Mouse (Mus musculus) kidney, postnatal 14 days (tissue): ENCODE data around the gene Rfc4.
A peak's percentile ranks its signal among the peaks of the same experiment; 100 is the strongest.
"Not testable (repeated sequence)": the region's sequence is repeated elsewhere in the genome, so short reads cannot be mapped to it uniquely, and the experiment has no call there.

ENCODE experiments used
- DNase-seq: peaks from one replicate; pipeline ENCODE4 v3.0.0; 2022; ENCODE audit warnings: mixed read lengths

Gene Rfc4

DNA sequence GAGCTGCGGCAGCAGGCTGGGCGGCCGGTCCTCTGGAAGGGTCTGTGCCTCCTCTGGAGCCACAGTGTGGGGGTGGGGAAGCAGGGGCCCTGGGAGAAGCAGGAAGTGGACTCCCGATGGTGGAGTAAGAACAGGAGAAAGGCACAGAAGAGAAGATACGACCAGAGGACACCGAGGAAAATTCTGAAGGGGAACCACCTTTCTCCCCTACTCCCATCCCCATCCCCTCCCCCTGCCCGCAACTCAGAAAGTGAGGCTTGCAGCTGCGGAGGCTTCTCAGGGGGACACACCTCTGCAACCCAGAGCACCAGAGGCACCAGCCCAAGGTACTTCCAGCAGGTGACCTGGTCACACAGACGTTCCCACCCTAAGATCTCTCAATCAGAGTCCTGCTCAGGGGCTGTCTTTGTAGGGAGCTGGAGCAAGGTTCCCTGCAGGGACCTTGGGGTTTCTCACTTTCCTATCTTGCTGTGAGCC, 27.4 kb downstream of the Rfc4 start:
- DNase-seq, result peak; percentile 50

DNA sequence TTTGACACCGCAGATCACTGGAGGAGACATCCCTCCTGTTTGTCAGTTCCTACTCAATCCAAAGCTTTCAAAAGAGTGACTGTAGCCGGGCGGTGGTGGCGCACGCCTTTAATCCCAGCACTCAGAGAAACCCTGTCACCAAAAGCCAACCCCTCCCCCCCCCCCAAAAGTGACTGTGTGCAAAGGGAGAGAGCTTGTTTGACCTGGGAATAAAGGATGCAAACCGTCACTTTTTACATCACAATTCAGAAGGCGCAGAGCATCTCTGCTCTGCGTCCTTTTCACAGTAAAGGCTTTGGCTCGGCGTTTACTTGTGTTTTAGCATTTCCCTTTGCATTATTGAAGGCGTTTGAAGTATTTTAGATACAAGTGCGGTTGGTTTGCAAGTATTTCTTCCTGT, 27.9 kb downstream of the Rfc4 start:
- DNase-seq, result no peak

- not testable (repeated sequence) for DNase-seq
These were observed 29.5 kb downstream of the Rfc4 start for GRCm38 (mm10) chr16:23098105-23098452.

DNA sequence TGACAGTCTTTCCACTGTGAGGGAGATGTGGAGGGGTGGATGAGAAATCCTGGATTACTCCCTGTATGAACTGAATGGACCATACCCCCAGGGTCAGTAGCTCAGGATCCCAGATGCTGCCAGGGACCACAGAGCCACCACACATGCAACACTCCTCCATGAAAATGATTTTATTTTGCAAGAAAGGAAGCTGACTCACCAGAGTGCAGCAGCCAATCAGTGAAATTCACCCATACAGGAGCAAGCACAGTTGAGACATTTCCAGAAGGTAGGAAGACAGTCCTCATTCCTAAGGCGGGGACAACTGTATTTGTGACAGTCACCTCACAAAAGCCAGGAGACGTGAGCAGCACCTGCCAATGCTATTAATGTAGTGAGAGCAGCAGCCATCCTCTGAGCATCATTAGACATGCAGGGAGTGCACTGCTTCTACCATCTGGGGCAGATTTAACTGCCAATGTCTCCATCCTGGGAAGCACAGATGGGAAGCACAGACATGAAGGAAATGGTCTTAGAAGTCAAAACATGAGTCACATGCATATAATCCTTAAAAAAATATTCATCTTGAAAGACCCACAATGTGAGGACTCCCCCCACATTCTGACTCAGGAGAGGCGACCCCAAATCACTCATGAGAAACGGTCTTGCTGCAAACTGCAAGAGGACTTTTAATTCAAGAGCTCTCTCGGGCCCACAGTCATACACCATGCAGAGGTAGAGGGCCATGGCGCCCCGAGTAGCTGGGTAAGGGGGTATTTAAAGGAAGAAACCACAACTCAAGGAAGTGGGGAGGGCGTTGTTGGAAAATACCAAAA, 30.0 kb downstream of the Rfc4 start:
- not testable (repeated sequence) for DNase-seq

DNA sequence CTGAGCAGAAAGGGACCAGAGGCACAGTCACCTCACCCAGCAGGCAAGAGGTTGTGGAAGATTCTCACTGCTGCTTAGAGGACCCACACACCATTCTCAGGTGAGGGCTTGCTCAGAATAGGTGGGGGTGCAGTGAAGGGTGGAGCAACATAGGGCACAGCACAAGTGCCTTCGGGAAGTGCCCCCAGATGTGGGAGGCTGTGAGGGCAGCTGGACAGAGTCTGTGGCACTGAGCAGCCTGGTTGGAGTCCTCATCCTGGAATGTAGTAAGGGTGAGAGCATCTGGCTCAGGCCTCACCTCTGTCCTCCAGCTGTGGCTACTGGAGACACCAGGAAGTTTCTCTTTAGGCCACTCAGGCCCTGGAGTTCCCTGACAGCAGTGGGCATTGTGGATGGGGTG, 30.7 kb downstream of the Rfc4 start:
- not testable (repeated sequence) for DNase-seq

DNA sequence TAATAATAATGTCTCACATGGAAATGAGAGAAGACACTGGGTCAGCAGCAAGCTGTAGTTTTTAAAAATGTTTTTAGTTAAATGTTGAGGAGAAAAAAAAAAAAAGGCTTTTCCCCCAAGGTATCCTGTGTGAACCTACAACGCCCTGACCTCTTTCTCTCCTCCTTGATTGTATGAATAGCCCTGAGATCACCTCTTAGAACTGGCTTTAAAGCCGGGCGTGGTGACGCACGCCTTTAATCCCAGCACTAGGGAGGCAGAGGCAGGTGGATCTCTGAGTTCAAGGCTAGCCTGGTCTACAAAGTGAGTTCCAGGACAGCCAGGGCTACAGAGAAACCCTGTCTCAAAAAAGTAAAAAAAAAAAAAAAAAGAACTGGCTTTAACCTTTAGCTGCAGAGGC, 32.0 kb downstream of the Rfc4 start:
- not testable (repeated sequence) for DNase-seq

- no peak for DNase-seq
These were observed 33.4 kb downstream of the Rfc4 start for GRCm38 (mm10) chr16:23094136-23094535.

DNA sequence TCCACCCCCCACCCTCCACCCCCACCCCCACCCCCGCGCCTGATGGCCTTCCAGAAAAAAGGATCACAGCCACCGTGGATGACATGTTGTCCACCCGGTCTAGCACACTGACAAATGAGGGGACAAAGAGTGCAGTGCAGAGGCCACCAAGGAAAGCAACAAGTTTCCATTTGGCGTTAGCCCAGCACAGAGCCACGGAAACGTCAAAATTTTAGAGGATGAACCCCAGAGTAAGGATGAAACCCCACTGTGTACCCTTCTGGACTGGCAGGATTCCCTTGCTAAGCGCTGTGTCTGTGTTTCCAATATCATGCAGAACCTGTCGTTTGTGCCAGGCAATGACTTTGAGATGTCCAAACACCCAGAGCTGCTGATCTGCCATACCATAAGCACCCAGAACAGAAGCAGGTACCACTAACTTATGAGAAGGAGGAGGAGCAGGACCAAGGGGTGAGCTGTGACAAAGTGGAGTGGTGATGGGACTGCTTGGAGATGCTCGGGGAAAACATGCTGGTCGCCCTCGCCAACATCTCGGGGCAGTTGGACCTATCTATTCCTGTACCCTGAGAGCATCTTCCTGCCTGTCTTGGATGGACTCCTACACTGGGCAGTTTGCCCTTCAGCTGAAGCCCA, 34.1 kb downstream of the Rfc4 start:
- no peak for DNase-seq

DNA sequence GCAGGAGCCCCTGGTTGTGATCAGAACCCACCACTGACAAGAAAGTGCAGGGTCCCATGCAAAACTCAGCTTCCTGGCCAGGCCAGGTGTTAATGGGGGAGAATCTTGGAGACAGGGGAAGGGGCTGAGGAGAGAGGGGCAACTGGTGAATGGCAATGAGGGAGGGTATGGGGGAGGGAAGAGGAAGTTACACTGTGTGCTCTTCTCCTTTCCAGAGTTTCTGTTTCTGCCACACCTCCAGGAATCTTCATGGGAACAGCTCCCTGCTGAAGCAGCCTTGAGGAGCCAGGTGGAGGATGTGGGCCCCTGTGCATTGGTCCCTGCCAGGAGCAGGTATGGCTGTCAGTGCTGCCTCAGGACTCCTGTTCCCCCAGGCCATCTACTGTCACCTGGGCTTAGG, 36.2 kb downstream of the Rfc4 start:
- DNase-seq, result not testable (repeated sequence)

DNA sequence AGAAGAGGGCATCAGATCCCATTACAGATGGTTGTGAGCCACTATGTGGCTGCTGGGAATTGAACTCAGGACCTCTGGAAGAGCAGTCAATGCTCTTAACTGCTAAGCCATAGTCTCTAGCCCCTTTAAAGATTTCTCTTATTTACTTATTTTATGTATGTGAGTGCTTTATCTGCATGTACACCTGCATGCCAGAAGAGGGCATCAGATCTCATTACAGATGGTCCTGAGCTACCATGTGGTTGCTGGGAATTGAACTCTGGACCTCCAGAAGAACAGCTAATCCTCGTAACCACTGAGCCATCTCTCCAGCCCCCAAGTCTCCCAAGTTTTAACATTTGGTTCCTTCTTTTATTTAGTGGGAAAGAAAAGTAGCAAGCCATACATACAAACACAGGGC, 39.0 kb downstream of the Rfc4 start:
- DNase-seq, result not testable (repeated sequence)

- peak; percentile 5 for DNase-seq
These were observed 39.8 kb downstream of the Rfc4 start for GRCm38 (mm10) chr16:23087712-23088111.

DNA sequence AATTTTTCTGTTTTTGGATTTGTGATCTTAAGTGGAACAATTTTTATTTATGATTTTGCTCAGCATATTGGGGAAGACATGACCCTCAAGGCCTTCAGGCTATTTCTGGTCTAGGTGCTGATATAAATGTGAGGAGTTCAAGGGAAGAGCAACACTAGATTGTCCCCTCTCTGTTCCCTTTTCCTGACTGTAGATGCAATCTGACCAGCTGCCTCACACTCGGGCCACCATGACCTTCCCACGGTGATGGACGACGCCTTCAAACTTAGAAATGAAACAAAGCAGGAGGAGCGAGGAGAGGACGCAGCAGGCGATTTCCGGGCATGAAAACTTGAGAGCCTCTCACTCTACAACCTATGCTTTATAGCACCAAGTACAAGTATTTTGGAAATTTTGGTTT, 40.4 kb downstream of the Rfc4 start:
- DNase-seq, result not testable (repeated sequence)

- DNase-seq, result not testable (repeated sequence)
These were observed 50.0 kb downstream of the Rfc4 start for GRCm38 (mm10) chr16:23077516-23077915.
